Mouse (Mus musculus) stomach, postnatal 0 days (tissue): ENCODE measurements at regions not wholly inside any gene's neighbourhood (a gene's known extent, or its start where the extent isn't known, plus 50 kb on each side); places are given as distances from the start of the nearest gene placed in this dataset.

Experiments used
- ATAC-seq: fragments of 200-750 bp; cut with Nextera tagmentation; 2 replicates; pipeline ENCODE4 v1.8.0; 2017; ENCODE audit not compliant: low FRiP score, low TSS enrichment
- DNase-seq: peaks from one replicate; pipeline ENCODE4 v3.0.0-alpha.2; 2016; ENCODE audit warnings: low spot score
- H3K27ac ChIP-seq: fragments of 300-500 bp; sonication (generic); replicated peaks from 2 replicates; pipeline ENCODE4 v1.5.1; 2014; ENCODE audit warnings: mild to moderate bottlenecking, control low read depth
- H3K27me3 ChIP-seq: fragments of 300-500 bp; sonication (generic); 2 replicates; pipeline ENCODE4 v1.6.1; 2014; ENCODE audit warnings: low read length; ENCODE audit not compliant: control insufficient read depth, insufficient read depth
- H3K36me3 ChIP-seq: fragments of 300-500 bp; sonication (generic); 2 replicates; pipeline ENCODE4 v1.6.1; 2014; ENCODE audit warnings: low read length, mixed read lengths; ENCODE audit not compliant: control insufficient read depth, insufficient read depth
- H3K4me1 ChIP-seq: fragments of 300-500 bp; sonication (generic); replicated peaks from 2 replicates; pipeline ENCODE4 v1.6.1; 2014; ENCODE audit warnings: antibody characterized with exemption; ENCODE audit not compliant: control insufficient read depth, insufficient read depth
- H3K4me2 ChIP-seq: fragments of 300-500 bp; sonication (generic); replicated peaks from 2 replicates; pipeline ENCODE4 v1.6.1; 2014; ENCODE audit warnings: low read depth, mild to moderate bottlenecking, control low read depth, moderate library complexity
- H3K4me3 ChIP-seq: fragments of 300-500 bp; sonication (generic); 2 replicates; pipeline ENCODE4 v1.5.1; 2014; ENCODE audit warnings: low read depth, low read length, control low read depth
- H3K9ac ChIP-seq: fragments of 300-500 bp; sonication (generic); 2 replicates; pipeline ENCODE4 v1.6.1; 2014; ENCODE audit warnings: mild to moderate bottlenecking, low read length, control low read depth, mixed read lengths
- H3K9me3 ChIP-seq: fragments of 300-500 bp; sonication (generic); 2 replicates; pipeline ENCODE4 v1.6.1; 2016; ENCODE audit warnings: low read length; ENCODE audit not compliant: control insufficient read depth
- CTCF ChIP-seq: IDR thresholded peaks from 2 replicates; pipeline ENCODE4 v1.5.1; 2016; ENCODE audit warnings: antibody characterized with exemption, low read depth, mild to moderate bottlenecking, moderate library complexity
- EP300 ChIP-seq: optimal IDR thresholded peaks from 2 replicates; pipeline ENCODE3; 2016; ENCODE audit warnings: antibody characterized with exemption
- WGBS: fragments of 180-500 bp; shearing (Covaris S2); extraction: QIAGEN DNeasy Blood & Tissue Kit; methylation state at CpG from one replicate; pipeline ENCODE4 v1.1.7; 2014; 5-methylcytosine and 5-hydroxymethylcytosine counted together

- Histone ChIP-seq H3K4me1 (no peaks in the 10 kb centered on the region), H3K27ac (no peak overlapping the region), H3K9ac (no peak overlapping the region), H3K4me3 (no peak overlapping the region), H3K4me2 (no peak overlapping the region), H3K36me3 (no peaks in the 10 kb centered on the region), H3K9me3 (no peaks in the 10 kb centered on the region), H3K27me3 (no peaks in the 10 kb centered on the region)
- 36% methylated on average over 3 of the region's 3 CpGs for WGBS
- no peak for TF ChIP-seq EP300
- no peak for TF ChIP-seq CTCF
- ATAC-seq (no peak), DNase-seq (no peak)
Observed at GRCm38 (mm10) chr10:125164671-125165070, 224.6 kb downstream of the Slc16a7 start.

- H3K9me3 ChIP-seq = no peaks in the 10 kb centered on the region
- H3K4me2 ChIP-seq = no peak overlapping the region
- ATAC-seq (no peak), DNase-seq (no peak)
- no peak overlapping the region for H3K27ac ChIP-seq
- no peaks in the 10 kb centered on the region for H3K4me1 ChIP-seq
- H3K9ac ChIP-seq = no peak overlapping the region
- H3K27me3 ChIP-seq = no peaks in the 10 kb centered on the region
- 43% methylated on average over 5 of the region's 5 CpGs for WGBS
- no peaks in the 10 kb centered on the region for H3K36me3 ChIP-seq
- TF ChIP-seq CTCF = no peak
- no peak for TF ChIP-seq EP300
- no peak overlapping the region for H3K4me3 ChIP-seq
Observed at GRCm38 (mm10) chr10:125161077-125161476, 228.2 kb downstream of the Slc16a7 start.

- no peaks in the 10 kb centered on the region for H3K36me3 ChIP-seq
- H3K4me1 ChIP-seq = no peaks in the 10 kb centered on the region
- DNase-seq (no peak), ATAC-seq (no peak)
- no peak overlapping the region for H3K4me2 ChIP-seq
- H3K27me3 ChIP-seq = no peaks in the 10 kb centered on the region
- no peak overlapping the region for H3K9ac ChIP-seq
- no peak overlapping the region for H3K4me3 ChIP-seq
- TF ChIP-seq EP300 (no peak), CTCF (no peak)
- no peaks in the 10 kb centered on the region for H3K9me3 ChIP-seq
- no peak overlapping the region for H3K27ac ChIP-seq
- WGBS = 65% methylated on average over 2 of the region's 2 CpGs
Observed at GRCm38 (mm10) chr10:125148753-125149152, 240.5 kb downstream of the Slc16a7 start.

- Histone ChIP-seq H3K4me3 (no peak overlapping the region), H3K9ac (no peak overlapping the region), H3K36me3 (no peaks in the 10 kb centered on the region), H3K4me2 (no peak overlapping the region), H3K9me3 (no peaks in the 10 kb centered on the region), H3K27ac (no peak overlapping the region), H3K4me1 (no peaks in the 10 kb centered on the region), H3K27me3 (no peaks in the 10 kb centered on the region)
- no peak for TF ChIP-seq CTCF
- no peak for TF ChIP-seq EP300
- DNase-seq (no peak), ATAC-seq (no peak)
Observed at GRCm38 (mm10) chr10:125147239-125147782, 242.0 kb downstream of the Slc16a7 start.

GRCm38 (mm10) chr10:125146365-125146764 lies 242.9 kb downstream of the Slc16a7 start:
- no peaks in the 10 kb centered on the region for H3K27me3 ChIP-seq
- no peak overlapping the region for H3K27ac ChIP-seq
- WGBS = 82% methylated on average over 3 of the region's 3 CpGs
- H3K36me3 ChIP-seq = no peaks in the 10 kb centered on the region
- TF ChIP-seq EP300 (no peak), CTCF (no peak)
- no peak for DNase-seq
- H3K4me1 ChIP-seq = no peaks in the 10 kb centered on the region
- ATAC-seq = no peak
- H3K9ac ChIP-seq = no peak overlapping the region
- H3K4me2 ChIP-seq = no peak overlapping the region
- no peak overlapping the region for H3K4me3 ChIP-seq
- no peaks in the 10 kb centered on the region for H3K9me3 ChIP-seq

- Histone ChIP-seq H3K9ac (no peak overlapping the region), H3K27ac (no peak overlapping the region), H3K4me2 (no peak overlapping the region), H3K27me3 (no peaks in the 10 kb centered on the region), H3K4me3 (no peak overlapping the region), H3K36me3 (no peaks in the 10 kb centered on the region), H3K4me1 (no peaks in the 10 kb centered on the region), H3K9me3 (no peaks in the 10 kb centered on the region)
- DNase-seq (no peak), ATAC-seq (no peak)
- TF ChIP-seq CTCF = no peak
- TF ChIP-seq EP300 = no peak
- WGBS = 62% methylated on average over 4 of the region's 4 CpGs
Observed at GRCm38 (mm10) chr10:125145809-125146208, 243.5 kb downstream of the Slc16a7 start.
